Mouse (Mus musculus): ENCODE measurements around the gene Fam222b. TPM values are rescaled to one million over a fixed set of nuclear protein-coding genes. Genes with fewer than 3 reads are reported as not detected.
"Not testable (repeated sequence)": the region's sequence is repeated elsewhere in the genome, so short reads cannot be mapped to it uniquely, and the experiment has no call there.

Gene Fam222b
- total RNA-seq, 2 experiments from 2014 or later: 28.2 to 29.6 TPM

- no peak for DNase-seq (ENCODE audit: low spot score in 2 of 2)
- intact Hi-C loops (cut with DNase I): loop anchor here (10.0 kb wide), 1 partner anchor 350 kb away; no protein-coding TSS in a partner anchor
These were observed 80.0 kb downstream of the Fam222b start for GRCm38 (mm10) chr11:78174506-78174905.

DNA sequence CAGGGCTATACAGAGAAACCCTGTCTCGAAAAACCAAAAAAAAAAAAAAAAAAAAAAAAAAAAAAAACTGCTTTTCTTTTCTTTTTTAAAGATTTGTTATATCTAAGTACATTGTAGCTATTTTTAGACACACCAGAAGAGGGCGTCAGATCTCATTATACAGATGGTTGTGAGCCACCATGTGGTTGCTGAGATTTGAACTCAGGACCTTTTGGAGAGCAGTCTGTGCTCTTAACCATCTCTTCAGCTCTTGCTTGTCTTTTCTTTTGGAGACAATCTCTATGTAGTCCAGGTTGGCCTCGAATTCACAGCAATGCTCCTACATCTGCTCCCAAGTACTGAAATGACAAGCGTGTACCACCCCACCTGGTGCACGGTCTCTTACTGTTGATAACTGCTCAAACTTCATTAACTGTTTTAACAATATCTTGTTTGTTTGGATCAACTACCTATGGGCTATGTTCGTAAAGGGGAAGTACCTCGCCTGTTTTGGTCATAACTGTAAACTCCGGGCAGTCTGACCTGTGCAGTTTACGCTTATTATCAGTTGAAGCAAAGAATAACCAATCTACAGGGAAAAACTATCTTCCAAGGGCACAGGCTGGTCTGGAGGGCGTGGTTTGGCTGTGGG lies 81.4 kb downstream of the Fam222b start:
- intact Hi-C loops (cut with DNase I): loop anchor here (2.0 to 10.0 kb wide), 3 partner anchors 23 to 351 kb away; partner anchors contain the start of gene Dhrs13
- no peak for DNase-seq (ENCODE audit: low spot score in 2 of 2)

DNA sequence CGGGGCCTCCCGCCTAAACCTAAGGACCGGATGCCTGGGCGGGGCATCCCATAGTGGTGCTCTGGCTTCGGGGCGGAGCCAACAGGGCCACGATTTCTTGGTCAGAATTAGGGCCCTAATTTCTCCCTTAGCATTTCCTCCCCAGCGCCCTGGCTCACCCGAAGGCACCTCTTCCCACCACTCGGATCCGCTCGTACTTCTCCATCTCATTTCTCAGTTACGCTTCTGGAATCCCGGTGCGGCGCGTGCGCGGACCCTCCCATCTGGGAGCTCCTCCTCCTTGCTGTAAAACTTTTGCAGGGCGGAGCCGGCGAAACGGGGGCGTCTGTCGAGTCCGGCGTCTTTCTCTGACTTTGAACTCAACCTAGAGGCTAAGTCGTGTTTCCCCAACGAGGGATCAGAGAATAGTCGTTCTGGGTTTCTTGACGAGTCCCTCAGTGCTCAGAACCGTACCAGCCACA lies 82.0 kb downstream of the Fam222b start, which contains the start of the genes Nek8 and Tlcd1:
TSS of gene Nek8 (minus strand) at position 274 of the 461 bp plus-strand sequence.
TSS of gene Tlcd1 (plus strand) at position 310 of the 461 bp plus-strand sequence.
- DNase-seq (ENCODE audit: low spot score in 2 of 2): peak; percentile 82 to 83

GRCm38 (mm10) chr11:78176905-78177331 lies 82.5 kb downstream of the Fam222b start:
- no peak for DNase-seq (ENCODE audit: low spot score in 2 of 2)
- intact Hi-C loops (cut with DNase I): loop anchor here (1.0 to 10.0 kb wide), 4 partner anchors 24 to 352 kb away; partner anchors contain the start of gene Dhrs13

More for the DNA sequence above, 82.0 kb downstream of the Fam222b start, which contains the start of the genes Nek8 and Tlcd1:
- intact Hi-C loops (cut with DNase I): loop anchor here (2.0 to 10.0 kb wide), 3 partner anchors 24 to 352 kb away; partner anchors contain the start of gene Dhrs13

DNA sequence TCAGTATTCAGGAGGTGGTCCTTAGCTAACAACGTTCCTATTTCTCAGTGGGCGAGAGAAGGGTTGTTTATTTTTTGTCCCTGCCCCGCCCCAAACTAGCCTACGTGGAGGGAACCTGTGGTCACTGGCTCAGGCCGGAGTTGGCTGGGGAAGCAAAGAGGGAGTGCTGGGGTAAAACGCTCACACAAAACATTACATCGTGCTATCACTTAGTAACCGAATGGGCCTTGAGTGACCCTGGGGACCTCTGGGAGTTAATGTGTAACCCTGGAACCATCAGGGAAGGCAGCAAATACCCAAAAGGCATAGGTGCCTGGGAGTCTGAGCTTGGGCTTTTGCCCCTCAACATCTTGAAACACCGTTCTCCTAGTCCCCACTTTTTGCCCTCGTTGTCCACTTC lies 83.0 kb downstream of the Fam222b start:
- intact Hi-C loops (cut with DNase I): loop anchor here (1.0 to 10.0 kb wide), 4 partner anchors 25 to 353 kb away; partner anchors contain the start of gene Dhrs13
- DNase-seq (ENCODE audit: low spot score in 2 of 2): no peak

DNA sequence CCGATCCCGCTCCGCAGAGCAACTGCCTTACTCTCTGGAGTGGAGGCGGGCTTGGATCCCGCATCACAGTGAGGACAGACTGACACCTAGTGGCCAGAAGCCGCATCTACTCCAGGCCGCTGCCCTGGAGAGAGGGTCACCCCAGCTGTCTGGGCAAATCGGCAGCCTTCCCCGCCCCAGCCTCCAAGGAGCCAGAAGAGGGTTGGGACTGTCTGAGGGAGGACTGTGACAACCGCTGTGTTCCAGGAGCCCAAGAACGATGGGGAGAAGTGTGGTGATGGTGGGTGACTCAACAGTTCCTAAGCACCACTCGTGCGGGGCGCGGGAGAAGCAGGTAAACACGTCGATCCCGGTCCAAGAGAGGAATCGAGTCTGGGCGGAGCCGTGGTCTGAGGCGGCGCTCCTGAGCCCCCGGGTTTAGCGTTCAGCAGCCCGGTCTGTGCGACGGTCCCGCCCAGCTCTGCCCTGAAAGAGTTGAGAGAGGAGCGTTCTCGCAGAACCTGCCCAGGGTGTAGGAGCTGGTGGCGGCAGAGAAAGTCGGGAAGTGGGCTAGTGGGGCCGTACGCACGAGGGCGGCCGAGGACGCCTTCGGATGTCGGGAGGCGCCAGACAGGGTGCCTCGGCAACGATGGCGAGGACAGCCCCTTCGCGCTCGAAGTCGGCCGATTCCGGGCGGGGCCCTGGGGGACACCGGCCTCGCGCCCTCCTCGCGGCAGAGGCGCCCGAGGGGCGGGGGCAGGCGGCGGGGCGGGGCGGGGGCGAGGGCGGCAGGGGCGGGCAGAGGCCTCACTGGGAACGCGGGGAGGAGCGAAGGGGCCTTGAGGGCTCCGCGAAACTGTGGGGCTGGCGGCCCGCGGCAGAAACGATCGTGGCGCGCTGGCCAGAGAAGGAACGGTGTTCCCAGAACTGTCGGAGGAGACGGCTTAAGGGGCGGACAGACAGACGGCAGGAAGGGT lies 83.7 kb downstream of the Fam222b start:
- intact Hi-C loops (cut with DNase I): loop anchor here (1.0 to 10.0 kb wide), 6 partner anchors 25 to 353 kb away; partner anchors contain the start of gene Dhrs13
- DNase-seq (ENCODE audit: low spot score in 2 of 2): peak; percentile 93 to 95

GRCm38 (mm10) chr11:78178859-78179437 lies 84.5 kb downstream of the Fam222b start:
- DNase-seq (ENCODE audit: low spot score in 2 of 2): peak in 1 of 2 experiments; percentile 52

DNA sequence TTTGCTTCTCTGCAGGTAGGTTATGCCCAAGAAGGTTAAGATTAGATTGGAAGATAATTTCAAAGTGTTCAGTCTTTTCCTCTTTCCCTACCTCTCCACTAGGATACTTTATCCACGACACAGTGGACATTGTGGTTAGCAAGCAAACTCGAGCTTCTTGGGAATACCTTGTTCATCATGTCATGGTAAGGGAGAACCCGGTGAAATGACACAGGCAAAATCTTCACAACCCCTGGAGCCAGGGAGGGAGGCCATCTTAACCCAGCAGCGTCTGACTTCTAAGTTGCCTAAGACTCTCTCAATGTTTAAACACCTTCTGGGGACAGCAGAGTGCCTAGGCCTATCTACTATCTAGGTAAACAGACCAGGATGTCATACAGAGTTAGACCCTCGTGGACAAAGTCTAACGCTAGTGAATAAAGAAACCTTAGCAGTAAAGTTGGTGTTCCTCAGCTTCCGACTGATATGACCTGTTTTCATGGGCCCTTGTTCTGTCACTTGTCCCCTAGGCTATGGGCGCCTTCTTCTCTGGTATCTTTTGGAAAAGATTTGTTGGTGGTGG lies 85.1 kb downstream of the Fam222b start:
- intact Hi-C loops (cut with DNase I): loop anchor here (2.0 to 10.0 kb wide), 4 partner anchors 147 to 355 kb away; partner anchors contain the start of gene Dhrs13
- DNase-seq (ENCODE audit: low spot score in 2 of 2): no peak

More at GRCm38 (mm10) chr11:78178859-78179437, 84.5 kb downstream of the Fam222b start:
- intact Hi-C loops (cut with DNase I): loop anchor here (2.0 to 10.0 kb wide), 4 partner anchors 147 to 354 kb away; partner anchors contain the start of gene Dhrs13

DNA sequence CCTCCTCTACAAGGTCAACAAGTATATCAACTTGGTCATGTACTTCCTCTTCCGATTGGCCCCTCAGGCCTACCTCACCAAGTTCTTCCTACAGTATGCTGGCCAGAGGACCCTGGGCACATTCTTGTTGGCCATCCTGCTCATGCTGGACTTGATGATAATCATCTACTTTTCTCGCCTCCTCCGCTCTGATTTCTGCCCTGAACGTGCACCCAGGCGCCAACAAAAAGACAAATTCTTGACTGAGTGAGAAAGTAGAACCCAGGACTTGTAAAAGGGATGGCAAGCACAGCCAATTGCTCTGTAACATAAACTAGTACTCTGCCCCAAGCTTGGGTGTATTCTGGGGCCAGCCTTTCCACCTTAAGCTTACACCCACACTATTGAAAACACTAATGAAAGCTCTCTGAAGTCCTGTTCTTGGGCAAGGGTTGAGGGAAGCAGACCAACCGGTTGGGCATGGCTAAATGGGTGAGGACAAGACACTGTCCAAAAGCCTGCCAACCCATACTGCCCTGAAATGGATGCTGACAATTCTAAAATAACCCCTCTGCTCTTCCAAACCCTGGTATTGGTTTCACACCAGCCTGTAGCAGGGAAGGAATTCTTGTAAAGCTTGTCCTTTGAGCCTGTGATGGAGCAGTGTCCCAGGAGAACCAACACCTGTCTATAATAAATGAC lies 85.8 kb downstream of the Fam222b start:
- intact Hi-C loops (cut with DNase I): no loop called here
- DNase-seq (ENCODE audit: low spot score in 2 of 2): no peak

- intact Hi-C loops (cut with DNase I): no loop called here
- DNase-seq (ENCODE audit: low spot score in 2 of 2): no peak
These were observed 87.4 kb downstream of the Fam222b start for GRCm38 (mm10) chr11:78181830-78182357.

- DNase-seq (ENCODE audit: low spot score in 2 of 2): no peak
- intact Hi-C loops (cut with DNase I): no loop called here
These were observed 88.0 kb downstream of the Fam222b start for GRCm38 (mm10) chr11:78182450-78182849.

DNA sequence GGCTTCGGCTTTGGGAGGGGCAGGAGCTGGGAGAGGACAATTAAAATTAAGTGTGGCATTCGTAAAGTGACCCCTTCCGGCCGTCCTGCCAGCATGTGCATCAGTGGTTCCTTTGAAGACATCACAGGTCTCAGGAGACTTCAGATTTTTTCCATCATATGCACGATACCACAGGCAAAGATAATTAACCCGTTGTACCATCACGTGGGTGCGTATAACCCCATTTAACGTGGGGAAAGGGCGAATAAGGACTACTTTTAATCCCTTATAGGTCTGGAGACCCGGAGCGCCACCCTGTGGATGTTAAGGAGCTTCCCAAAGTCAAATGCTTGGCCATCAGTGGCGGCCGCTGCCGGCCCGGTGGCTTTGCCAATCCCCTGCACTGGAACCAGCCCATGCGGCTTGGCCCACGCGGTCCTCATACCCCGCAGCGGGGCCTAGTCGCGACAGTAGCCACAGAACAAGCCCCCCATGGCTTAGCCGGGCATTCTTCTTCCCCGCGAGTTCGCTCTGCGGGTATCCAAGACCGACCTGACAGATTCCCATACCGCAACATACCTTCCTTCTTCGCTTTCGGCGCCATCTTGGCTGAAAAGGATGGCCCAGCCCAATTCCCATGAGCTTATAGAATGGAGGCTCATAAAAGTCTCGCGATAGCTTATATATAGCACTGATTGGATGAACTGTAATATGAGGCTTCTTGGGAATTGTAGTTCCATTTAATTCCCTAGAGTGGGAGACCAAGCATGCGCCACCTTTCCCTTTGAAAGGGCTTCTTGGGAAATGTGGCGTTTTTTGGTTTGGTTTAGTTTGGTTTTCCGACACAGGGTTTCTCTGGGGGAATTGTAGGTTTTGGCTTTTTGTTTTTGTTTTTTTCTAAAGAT lies 88.7 kb downstream of the Fam222b start, which contains the start of gene Rpl23a:
TSS of gene Rpl23a (minus strand) at position 624 of the 884 bp plus-strand sequence.
- intact Hi-C loops (cut with DNase I): no loop called here
- peak; percentile 89 to 95 for DNase-seq (ENCODE audit: low spot score in 2 of 2)

DNA sequence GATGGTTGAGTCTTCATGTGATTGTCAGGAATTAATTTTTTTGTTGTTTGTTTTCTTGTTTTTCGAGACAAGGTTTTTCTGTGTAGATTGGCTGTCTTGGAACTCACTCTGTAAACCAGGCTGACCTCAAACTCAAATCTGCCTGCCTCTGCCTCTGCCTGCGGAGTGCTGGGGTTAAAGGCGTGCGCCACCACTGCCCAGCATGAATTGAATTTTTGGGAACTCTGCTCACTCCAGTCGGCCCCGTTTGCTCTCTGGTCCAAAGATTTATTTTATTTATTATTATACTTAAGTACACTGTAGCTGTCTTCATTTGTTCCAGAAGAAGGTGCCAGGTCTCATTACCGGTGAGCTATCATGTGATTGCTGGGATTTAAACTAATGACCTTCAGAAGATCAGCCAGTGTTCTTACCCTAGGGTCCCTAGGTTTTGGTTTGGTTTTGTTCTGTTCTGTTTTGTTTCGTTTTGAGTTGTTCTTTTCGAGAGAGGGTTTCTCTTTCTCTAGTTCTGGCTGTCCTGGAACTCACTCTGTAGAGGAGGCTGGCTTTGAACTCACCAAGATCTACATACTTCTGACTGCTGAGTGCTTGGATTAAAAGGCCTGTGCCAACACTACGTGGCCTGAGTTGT lies 89.5 kb downstream of the Fam222b start:
- DNase-seq (ENCODE audit: low spot score in 2 of 2): no peak
- intact Hi-C loops (cut with DNase I): no loop called here

DNA sequence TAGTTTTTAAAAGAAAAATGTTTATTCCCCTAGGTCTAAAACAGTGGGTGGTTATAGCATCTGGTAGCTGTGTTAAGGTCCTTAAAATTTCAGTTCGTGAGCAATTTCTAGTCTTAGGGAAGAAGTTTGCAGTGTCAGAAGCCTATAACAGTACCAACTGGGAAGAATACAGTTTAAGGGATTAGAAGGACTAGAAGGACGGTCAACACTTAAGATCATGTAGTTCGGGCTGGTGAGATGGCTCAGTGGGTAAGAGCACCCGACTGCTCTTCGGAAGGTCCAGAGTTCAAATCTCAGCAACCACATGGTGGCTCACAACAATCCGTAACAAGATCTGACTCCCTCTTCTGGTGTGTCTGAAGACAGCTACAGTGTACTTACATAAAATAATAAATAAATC lies 90.2 kb downstream of the Fam222b start:
- intact Hi-C loops (cut with DNase I): loop anchor here (5.0 kb wide), 1 partner anchor 58 kb away; no protein-coding TSS in a partner anchor

GRCm38 (mm10) chr11:78188331-78189233 lies 94.1 kb downstream of the Fam222b start, which contains the start of gene Rab34:
Gene Rab34, plus strand, starts transcription at chr11:78188430.
- DNase-seq (ENCODE audit: low spot score in 2 of 2): peak; percentile 62 to 68
- intact Hi-C loops (cut with DNase I): loop anchor here (2.0 to 5.0 kb wide), 2 partner anchors 26 to 54 kb away; no protein-coding TSS in a partner anchor

More for the DNA sequence above, 90.2 kb downstream of the Fam222b start:
- DNase-seq (ENCODE audit: low spot score in 2 of 2): not testable (repeated sequence)

Measured in left cerebral cortex, postnatal 25 days (tissue).